Comparison of ENCODE assay signal across 19 mouse cellular contexts in genomic region chr15:97725198-97725785, GRCm38 (mm10). TPM values are rescaled to one million over a fixed set of nuclear protein-coding genes. Genes with fewer than 3 reads are reported as not detected.
A peak's percentile ranks its signal among the peaks of the same experiment; 100 is the strongest.
DNase-seq lines count a peak whose midpoint lies in the region; ATAC-seq lines count a peak whose summit lies in the region.
"Had no signal": no experiment of that assay in that cellular context is flagged by ENCODE, and none has a peak within 500 bp of the region (broad histone marks: within the 10 kb centered on the region; RNA-seq: fewer than 3 reads in every experiment).

No protein-coding gene starts in this region.

- WGBS in forebrain, embryonic 13.5 days, result 81% methylated on average over 6 of the region's 6 CpGs

- no peaks in the 10 kb centered on the region for H3K36me3 ChIP-seq in forebrain, embryonic 13.5 days (ENCODE audit: poor library complexity, severe bottlenecking)
- H3K36me3 ChIP-seq: embryonic facial prominence, embryonic 10.5 days; forebrain, embryonic 15.5 days; heart, embryonic 15.5 days; liver, embryonic 15.5 days; neural tube, embryonic 12.5 days had no signal

- no peaks in the 10 kb centered on the region for H3K27me3 ChIP-seq in forebrain, embryonic 13.5 days
- H3K27me3 ChIP-seq: forebrain, embryonic 15.5 days; heart, embryonic 15.5 days; neural tube, embryonic 12.5 days had no signal

- H3K4me2 ChIP-seq in forebrain, embryonic 13.5 days, result no peak overlapping the region
- H3K4me2 ChIP-seq: forebrain, embryonic 15.5 days; heart, embryonic 15.5 days; liver, embryonic 15.5 days; neural tube, embryonic 12.5 days had no signal

- H3K4me3 ChIP-seq in forebrain, embryonic 13.5 days, result no peak overlapping the region
- H3K4me3 ChIP-seq: embryonic facial prominence, embryonic 10.5 days; forebrain, embryonic 15.5 days; heart, embryonic 15.5 days; liver, embryonic 15.5 days; neural tube, embryonic 12.5 days had no signal

- no peak for ATAC-seq in forebrain, embryonic 13.5 days
- ATAC-seq: activated CD4-positive, CD25-positive, alpha-beta regulatory T cell, adult 4 months; forebrain, embryonic 15.5 days; inflammation-experienced regulatory T-cells, adult 6 months had no signal

- peak; percentile 53 for DNase-seq in ovary, adult 18-20 months (ENCODE audit: low spot score)
- no peak for DNase-seq in ovary, postnatal 10 days (ENCODE audit: low spot score)
- peak; percentile 47 for DNase-seq in adrenal gland, postnatal 10 days
- DNase-seq in induced T-regulatory cell, adult 2 months (ENCODE audit: low read depth), result peak; percentile 59
- peak; percentile 41 for DNase-seq in thymus, postnatal 14 days
- DNase-seq in urinary bladder, postnatal 10 days (ENCODE audit: low spot score), result no peak
- no peak for DNase-seq in embryo, embryonic 10 days (ENCODE audit: low spot score)
- DNase-seq: kidney, adult 9 months; kidney, postnatal 36 days; lung, postnatal 10 days; right cerebral cortex, postnatal 25 days had no signal

- H3K9me3 ChIP-seq in forebrain, embryonic 13.5 days (replicated peaks), result no peaks in the 10 kb centered on the region
- H3K9me3 ChIP-seq: embryonic facial prominence, embryonic 10.5 days; forebrain, embryonic 15.5 days; heart, embryonic 15.5 days; liver, embryonic 15.5 days; neural tube, embryonic 12.5 days had no signal

- H3K4me1 ChIP-seq in forebrain, embryonic 13.5 days, result no peaks in the 10 kb centered on the region
- H3K4me1 ChIP-seq: forebrain, embryonic 15.5 days; liver, embryonic 15.5 days; neural tube, embryonic 12.5 days had no signal

- H3K27ac ChIP-seq in forebrain, embryonic 13.5 days, result no peak overlapping the region
- H3K27ac ChIP-seq: embryonic facial prominence, embryonic 10.5 days; forebrain, embryonic 15.5 days; heart, embryonic 15.5 days; liver, embryonic 15.5 days; neural tube, embryonic 12.5 days had no signal

- no peak overlapping the region for H3K9ac ChIP-seq in forebrain, embryonic 13.5 days
- H3K9ac ChIP-seq: forebrain, embryonic 15.5 days; heart, embryonic 15.5 days; liver, embryonic 15.5 days; neural tube, embryonic 12.5 days had no signal

RNA-seq across cellular contexts. Expression of gene Endou, which starts 5.8 kb away (rescaled TPM):
- total RNA-seq in adrenal gland, postnatal 10 days (2021), result 1 to 10 TPM; 1.1 to 1.2 TPM
- polyA plus RNA-seq in forebrain, embryonic 13.5 days (2015; fragmentation: Nextera tagmentation; extraction: Ambion mirVana), result 0.25 and 0.26 TPM in 2 replicates
- polyA plus RNA-seq: inflammation-experienced regulatory T-cells, adult 6 months had no signal

RNA-seq across cellular contexts. Expression of gene Rpap3, which starts 19.7 kb away (rescaled TPM):
- total RNA-seq in adrenal gland, postnatal 10 days (2021), result 10 to 100 TPM; 14.1 to 18.8 TPM
- polyA plus RNA-seq in forebrain, embryonic 13.5 days (2015; fragmentation: Nextera tagmentation; extraction: Ambion mirVana), result 30.1 and 32.7 TPM in 2 replicates

RNA-seq across cellular contexts. Expression of gene Rapgef3, which starts 42.5 kb away (rescaled TPM):
- total RNA-seq in adrenal gland, postnatal 10 days (2021), result 10 to 100 TPM; 22.1 to 24.2 TPM
- polyA plus RNA-seq in forebrain, embryonic 13.5 days (2015; fragmentation: Nextera tagmentation; extraction: Ambion mirVana), result 6.7 and 7.8 TPM in 2 replicates
- polyA plus RNA-seq: activated CD4-positive, CD25-positive, alpha-beta regulatory T cell, adult 4 months; inflammation-experienced regulatory T-cells, adult 6 months had no signal

RNA-seq across cellular contexts. Expression of gene Slc48a1, which starts 53.0 kb away (rescaled TPM):
- 10 to 100 TPM; 66.1 to 78.6 TPM for total RNA-seq in adrenal gland, postnatal 10 days (2021)
- 44.1 and 45.2 TPM in 2 replicates for polyA plus RNA-seq in forebrain, embryonic 13.5 days (2015; fragmentation: Nextera tagmentation; extraction: Ambion mirVana)

Comparison
In these comparisons a context has a peak if more than half of its experiments do, and no peak if none do; other contexts are left out.
1. DNase-seq: peak in ovary, adult 18-20 months (single experiment), adrenal gland, postnatal 10 days (single experiment), induced T-regulatory cell, adult 2 months (single experiment) and thymus, postnatal 14 days (single experiment); none in ovary, postnatal 10 days (single experiment), urinary bladder, postnatal 10 days (single experiment) and embryo, embryonic 10 days (single experiment).